Mouse (Mus musculus) testis, adult 2 months (tissue): Measurements from ENCODE around the gene Sbno2.

Source experiments
- CTCF ChIP-seq: fragments of 200-500 bp; IDR thresholded peaks from 2 replicates; pipeline ENCODE4 v1.5.1; 2012; ENCODE audit warnings: low read depth, mild to moderate bottlenecking, inconsistent platforms, low read length, moderate library complexity; ENCODE audit not compliant: control insufficient read depth, insufficient read depth, insufficient replicate concordance
- POLR2A ChIP-seq: fragments of 200-500 bp; IDR thresholded peaks from 2 replicates; pipeline ENCODE4 v1.6.1; 2012; ENCODE audit warnings: low read depth, mild to moderate bottlenecking, inconsistent platforms, low read length, moderate library complexity; ENCODE audit not compliant: control insufficient read depth

DNA sequence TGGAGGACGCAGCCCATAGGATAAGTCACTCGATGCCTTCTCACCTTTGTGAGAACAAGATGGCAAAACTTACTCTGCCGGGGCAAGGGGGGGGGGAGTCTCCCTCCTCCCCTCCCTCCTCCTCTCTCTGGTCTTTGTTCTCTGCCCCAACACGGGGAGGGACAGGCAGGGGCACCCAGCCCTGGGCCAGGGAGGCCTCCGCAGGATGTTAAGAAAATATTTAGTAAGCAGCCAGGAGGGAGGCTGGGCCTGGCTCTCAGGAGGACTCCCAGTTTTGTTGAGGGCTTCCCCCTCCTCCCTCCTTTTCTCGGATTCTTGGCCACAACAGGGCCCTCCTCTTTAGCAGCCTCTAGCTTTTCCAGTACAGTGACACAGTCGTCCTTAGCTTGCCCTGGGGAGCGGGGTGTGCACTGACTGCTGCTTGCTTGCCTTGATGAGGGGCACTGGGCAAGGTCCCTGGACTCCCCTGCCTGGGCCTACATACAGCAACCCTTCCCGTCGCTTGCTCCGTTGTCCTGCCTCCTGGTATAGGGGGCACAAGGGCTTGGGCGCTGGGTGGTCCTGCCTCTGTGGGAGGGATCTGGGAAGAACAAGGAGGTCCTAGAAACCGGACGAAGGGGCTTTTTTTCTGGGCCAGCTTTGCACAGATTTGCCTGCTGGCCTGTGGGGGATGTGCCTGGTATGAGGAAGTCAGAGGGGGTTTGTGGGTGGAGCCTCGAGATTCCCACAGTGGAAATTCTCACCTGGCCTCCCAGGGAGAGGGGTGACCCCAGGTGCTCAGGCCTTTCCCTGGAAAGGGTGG, 46.9 kb upstream of the Sbno2 start:
- no peak for TF ChIP-seq POLR2A
- no peak for TF ChIP-seq CTCF
